Mouse (Mus musculus) WW6 (cell line): ENCODE measurements at regions not wholly inside any gene's neighbourhood (a gene's known extent, or its start where the extent isn't known, plus 50 kb on each side); places are given as distances from the start of the nearest gene placed in this dataset.
A peak's percentile ranks its signal among the peaks of the same experiment; 100 is the strongest.

Experiments used
- DNase-seq: peaks from one replicate; pipeline ENCODE4 v3.0.0-alpha.2; 2013; ENCODE audit warnings: low read depth, low spot score

- no peak for DNase-seq
Measured at GRCm38 (mm10) chr2:171800511-171801268, 242.6 kb downstream of the Cbln4 start.

GRCm38 (mm10) chr2:171799351-171799750, 243.9 kb downstream of the Cbln4 start:
- DNase-seq, result no peak

- DNase-seq, result no peak
Measured at GRCm38 (mm10) chr2:171790686-171791085, 252.6 kb downstream of the Cbln4 start.

GRCm38 (mm10) chr2:171766193-171766930, 276.9 kb downstream of the Cbln4 start:
- DNase-seq, result no peak

GRCm38 (mm10) chr2:171765071-171765470, 278.2 kb downstream of the Cbln4 start:
- DNase-seq, result no peak

- peak; percentile 14 for DNase-seq
Measured at GRCm38 (mm10) chr2:171753502-171753901, 289.8 kb downstream of the Cbln4 start.

- DNase-seq, result no peak
Measured at GRCm38 (mm10) chr2:171747162-171747561, 296.1 kb downstream of the Cbln4 start.

- no peak for DNase-seq
Measured at GRCm38 (mm10) chr2:171743111-171743510, 300.2 kb downstream of the Cbln4 start.

- no peak for DNase-seq
Measured at GRCm38 (mm10) chr2:171742706-171743105, 300.6 kb downstream of the Cbln4 start.

- DNase-seq, result no peak
Measured at GRCm38 (mm10) chr2:171737761-171738160, 305.5 kb downstream of the Cbln4 start.

- DNase-seq, result no peak
Measured at GRCm38 (mm10) chr2:171735061-171735490, 308.2 kb downstream of the Cbln4 start.

GRCm38 (mm10) chr2:171734634-171734987, 308.7 kb downstream of the Cbln4 start:
- DNase-seq, result no peak

GRCm38 (mm10) chr2:171733965-171734633, 309.2 kb downstream of the Cbln4 start:
- DNase-seq, result no peak

- DNase-seq, result no peak
Measured at GRCm38 (mm10) chr2:171719269-171719668, 324.0 kb downstream of the Cbln4 start.

- DNase-seq, result no peak
Measured at GRCm38 (mm10) chr2:171718855-171719254, 324.4 kb downstream of the Cbln4 start.

GRCm38 (mm10) chr2:171712816-171713570, 330.3 kb downstream of the Cbln4 start:
- no peak for DNase-seq

- no peak for DNase-seq
Measured at GRCm38 (mm10) chr2:171693526-171693925, 349.7 kb downstream of the Cbln4 start.

GRCm38 (mm10) chr2:171690781-171691180, 352.5 kb downstream of the Cbln4 start:
- DNase-seq, result no peak

- no peak for DNase-seq
Measured at GRCm38 (mm10) chr2:171689102-171689501, 354.2 kb downstream of the Cbln4 start.

GRCm38 (mm10) chr2:171677998-171678397, 365.3 kb downstream of the Cbln4 start:
- DNase-seq, result no peak

- no peak for DNase-seq
Measured at GRCm38 (mm10) chr2:171677128-171677527, 366.1 kb downstream of the Cbln4 start.

- no peak for DNase-seq
Measured at GRCm38 (mm10) chr2:171676083-171676482, 367.2 kb downstream of the Cbln4 start.
